Mouse (Mus musculus) CH12.LX (cell line): ENCODE results near the gene Cfap77.

Experiments used
- BHLHE40 ChIP-seq: IDR thresholded peaks from 2 replicates; pipeline ENCODE4 v1.6.1; 2011; ENCODE audit warnings: mild to moderate bottlenecking, low read depth, low read length, improper control_type of control experiment
- CTCF ChIP-seq, 2 experiments: IDR thresholded peaks in 1 of 2; conservative IDR thresholded peaks in 1 of 2; 2 replicates each; pipeline ENCODE4 v1.5.1; 2011 to 2012; ENCODE audit warnings: low read depth in 2 of 2, low read length in 2 of 2, improper control_type of control experiment in 1 of 2, inconsistent platforms in 1 of 2, mild to moderate bottlenecking in 1 of 2, moderate library complexity in 1 of 2
- EP300 ChIP-seq: IDR thresholded peaks from 2 replicates; pipeline ENCODE4 v1.6.1; 2011; ENCODE audit warnings: low read length, improper control_type of control experiment
- GABPA ChIP-seq: IDR thresholded peaks from 2 replicates; pipeline ENCODE4 v1.6.1; 2012; ENCODE audit warnings: low read depth, low read length, improper control_type of control experiment, inconsistent platforms; ENCODE audit not compliant: insufficient replicate concordance
- HCFC1 ChIP-seq: IDR thresholded peaks from 2 replicates; pipeline ENCODE4 v1.6.1; 2012; ENCODE audit warnings: low read depth, mild to moderate bottlenecking, inconsistent platforms, low read length, improper control_type of control experiment
- JUN ChIP-seq: IDR thresholded peaks from 2 replicates; pipeline ENCODE4 v1.6.1; 2011; ENCODE audit warnings: low read depth, mild to moderate bottlenecking, low read length, improper control_type of control experiment, moderate library complexity; ENCODE audit not compliant: insufficient read depth
- KAT2A ChIP-seq: IDR thresholded peaks from 2 replicates; pipeline ENCODE4 v1.6.1; 2012; ENCODE audit warnings: low read length, improper control_type of control experiment, inconsistent platforms; ENCODE audit not compliant: insufficient replicate concordance
- MAX ChIP-seq: IDR thresholded peaks from 2 replicates; pipeline ENCODE4 v1.6.1; 2011; ENCODE audit warnings: low read length, improper control_type of control experiment
- NRF1 ChIP-seq: IDR thresholded peaks from 2 replicates; pipeline ENCODE4 v1.6.1; 2014; ENCODE audit warnings: low read depth, mild to moderate bottlenecking, inconsistent platforms, low read length, improper control_type of control experiment, moderate library complexity
- POLR2A ChIP-seq: IDR thresholded peaks from 2 replicates; pipeline ENCODE4 v1.6.1; 2011; ENCODE audit warnings: low read depth, mild to moderate bottlenecking, improper control_type of control experiment, low read length
- RAD21 ChIP-seq: IDR thresholded peaks from 2 replicates; pipeline ENCODE4 v1.6.1; 2011; ENCODE audit warnings: low read depth, mild to moderate bottlenecking, low read length, improper control_type of control experiment, moderate library complexity
- USF1 ChIP-seq: IDR thresholded peaks from 2 replicates; pipeline ENCODE4 v1.6.1; 2014; ENCODE audit warnings: low read depth, mild to moderate bottlenecking, inconsistent platforms, low read length, improper control_type of control experiment

GRCm38 (mm10) chr2:28966151-28966795 is 88.6 kb downstream of the Cfap77 start:
- no peak for TF ChIP-seq POLR2A
- no peak for TF ChIP-seq BHLHE40
- no peak for TF ChIP-seq CTCF (conservative IDR thresholded peaks at IDR 0.05 in 1 of 2, IDR thresholded peaks at IDR 0.05 in 1 of 2; ENCODE audit: low read depth in 2 of 2, low read length in 2 of 2)
- no peak for TF ChIP-seq EP300
- no peak for TF ChIP-seq NRF1
- no peak for TF ChIP-seq JUN
- no peak for TF ChIP-seq USF1
- TF ChIP-seq MAX = no peak
- no peak for TF ChIP-seq HCFC1
- TF ChIP-seq GABPA = no peak
- TF ChIP-seq RAD21 = no peak
- no peak for TF ChIP-seq KAT2A
